Mouse (Mus musculus) olfactory bulb, adult 2 months (tissue): Measurements from ENCODE around the gene Lamc1. TPM values are rescaled to one million over a fixed set of nuclear protein-coding genes. Genes with fewer than 3 reads are reported as not detected.

Source experiments
- H3K27ac ChIP-seq: fragments of 200-500 bp; 2 replicates; pipeline ENCODE4 v1.5.1; 2012; ENCODE audit warnings: low read depth, low read length; ENCODE audit not compliant: insufficient read depth
- H3K4me1 ChIP-seq: fragments of 200-500 bp; 2 replicates; pipeline ENCODE4 v1.6.1; 2012; ENCODE audit warnings: low read length; ENCODE audit not compliant: control insufficient read depth, insufficient read depth
- H3K4me3 ChIP-seq: fragments of 200-500 bp; 2 replicates; pipeline ENCODE4 v1.5.1; 2012; ENCODE audit warnings: mild to moderate bottlenecking, low read depth, low read length, moderate library complexity; ENCODE audit not compliant: insufficient read depth
- CTCF ChIP-seq: fragments of 200-500 bp; IDR thresholded peaks from 2 replicates; pipeline ENCODE4 v1.5.1; 2012; ENCODE audit warnings: low read depth, mild to moderate bottlenecking, low read length, moderate library complexity; ENCODE audit not compliant: insufficient read depth
- POLR2A ChIP-seq: fragments of 200-500 bp; IDR thresholded peaks from 2 replicates; pipeline ENCODE4 v1.6.1; 2012; ENCODE audit warnings: mild to moderate bottlenecking, low read depth, low read length, moderate library complexity; ENCODE audit not compliant: insufficient read depth
- WGBS: fragments of 180-500 bp; shearing (Covaris S2); methylation state at CpG from one replicate; pipeline ENCODE4 v1.1.7; 2018; 5-methylcytosine and 5-hydroxymethylcytosine counted together
- polyA plus RNA-seq: library from polyadenylated mRNA; stranded (reverse); fragments of >200 nt; gene quantifications from 2 replicates; pipeline ENCODE4 v1.2.4, GENCODE M21; 2012; ENCODE audit warnings: low replicate concordance; ENCODE audit not compliant: missing spikeins, insufficient read depth, insufficient read length

Gene Lamc1
- polyA plus RNA-seq, 1 experiment, result not detected

DNA sequence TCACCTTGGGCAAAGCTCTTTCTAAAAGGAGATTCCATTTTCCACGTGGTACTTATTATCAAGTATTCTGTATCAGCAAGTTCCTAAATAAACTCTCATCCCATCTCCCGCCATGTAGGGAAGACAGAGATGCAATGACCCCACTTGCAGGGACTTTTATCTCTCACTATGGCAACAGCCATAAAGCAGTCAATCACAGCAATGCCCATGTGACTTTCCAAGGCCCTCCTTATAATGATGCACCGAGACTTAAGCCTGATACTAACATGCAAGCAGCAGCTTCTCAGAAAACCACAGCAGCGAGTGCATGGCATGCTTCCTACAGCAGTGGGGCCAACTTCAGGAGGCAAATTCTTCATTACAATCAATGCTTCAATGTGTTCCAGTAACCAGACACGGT, 39.7 kb downstream of the Lamc1 start:
- WGBS, result 69% methylated on average over 5 of the region's 5 CpGs
- TF ChIP-seq CTCF (no peak), POLR2A (no peak)
- H3K4me3 ChIP-seq, result no peak overlapping the region
- no peak overlapping the region for H3K27ac ChIP-seq
- H3K4me1 ChIP-seq, result peaks cover 8% of the 10 kb centered on the region

DNA sequence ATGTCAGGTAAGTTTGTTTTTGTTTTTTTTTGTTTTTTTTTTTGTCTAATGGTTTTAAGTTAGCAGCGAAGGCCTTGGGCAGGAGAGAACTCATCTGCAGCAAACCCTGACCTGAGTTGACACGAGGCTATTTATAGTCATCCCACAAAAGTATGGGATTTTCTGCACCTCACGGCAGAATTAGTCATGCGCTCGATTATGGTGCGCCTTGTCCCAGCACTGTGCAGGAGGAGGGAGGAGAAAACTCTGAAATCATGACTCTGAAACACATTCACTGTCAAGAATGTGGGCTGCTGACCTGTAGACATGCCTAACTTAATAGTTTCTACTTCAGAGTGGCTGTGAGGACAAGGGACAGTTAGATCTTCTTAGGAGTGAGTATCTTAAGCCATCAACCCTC, 40.4 kb downstream of the Lamc1 start:
- WGBS, result 42% methylated on average over 6 of the region's 6 CpGs
- H3K4me1 ChIP-seq, result peaks cover 9% of the 10 kb centered on the region
- no peak overlapping the region for H3K27ac ChIP-seq
- no peak overlapping the region for H3K4me3 ChIP-seq
- TF ChIP-seq POLR2A (no peak), CTCF (no peak)

DNA sequence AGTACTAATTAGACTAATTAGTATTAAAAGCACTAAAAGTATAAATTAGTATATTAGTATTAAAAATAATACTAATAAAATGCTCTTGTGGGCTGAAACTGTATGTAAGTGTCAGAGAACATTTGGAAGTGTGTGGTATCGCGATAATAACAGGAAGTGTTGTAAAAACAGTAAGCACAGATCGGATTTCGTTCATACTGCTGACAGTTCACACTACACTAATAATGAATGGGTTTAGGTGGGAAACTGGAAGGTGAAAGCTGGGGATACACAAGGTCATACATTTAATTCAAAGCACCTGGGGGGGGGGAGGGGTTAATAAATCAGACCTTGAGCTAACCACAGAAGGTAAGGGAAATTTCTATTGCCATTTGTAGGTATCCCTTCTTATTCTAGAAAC, 41.2 kb downstream of the Lamc1 start:
- no peak for TF ChIP-seq POLR2A
- no peak for TF ChIP-seq CTCF
- WGBS, result 52% methylated on average over 4 of the region's 4 CpGs

GRCm38 (mm10) chr1:153288010-153288409, 44.6 kb downstream of the Lamc1 start:
- WGBS, result 72% methylated on average over 4 of the region's 4 CpGs
- no peak overlapping the region for H3K27ac ChIP-seq
- H3K4me1 ChIP-seq, result peaks cover 5% of the 10 kb centered on the region
- no peak overlapping the region for H3K4me3 ChIP-seq
- TF ChIP-seq CTCF, result no peak
- TF ChIP-seq POLR2A, result no peak

More for the DNA sequence above, 41.2 kb downstream of the Lamc1 start:
- H3K4me3 ChIP-seq, result no peak overlapping the region
- H3K27ac ChIP-seq, result no peak overlapping the region
- H3K4me1 ChIP-seq, result peaks cover 9% of the 10 kb centered on the region

- no peak for TF ChIP-seq POLR2A
- 80% methylated on average over 5 of the region's 5 CpGs for WGBS
- peaks cover 9% of the 10 kb centered on the region for H3K4me1 ChIP-seq
- H3K27ac ChIP-seq, result no peak overlapping the region
- no peak overlapping the region for H3K4me3 ChIP-seq
Observed at GRCm38 (mm10) chr1:153287443-153287842, 45.1 kb downstream of the Lamc1 start.

DNA sequence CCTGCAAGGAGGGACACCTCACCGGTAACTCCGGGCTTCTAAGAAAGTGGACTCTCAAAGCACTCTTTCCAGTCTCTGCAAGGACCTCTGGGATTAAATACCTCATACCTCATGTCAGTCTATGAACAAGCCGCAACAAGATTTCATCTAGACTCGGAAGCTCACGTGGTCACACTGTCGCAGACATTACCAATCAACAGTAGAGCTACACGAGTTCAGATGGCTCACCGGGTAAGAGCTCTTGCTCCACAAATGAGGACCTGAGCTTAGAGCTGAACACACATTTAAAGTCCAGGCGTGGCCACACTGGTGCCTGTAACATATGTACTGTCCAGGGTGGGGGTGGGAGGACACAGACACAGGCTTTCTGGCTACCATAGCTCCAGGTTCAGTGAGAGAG, 46.4 kb downstream of the Lamc1 start:
- H3K27ac ChIP-seq, result no peak overlapping the region
- TF ChIP-seq CTCF, result no peak
- no peak for TF ChIP-seq POLR2A
- H3K4me1 ChIP-seq, result peaks cover 6% of the 10 kb centered on the region
- no peak overlapping the region for H3K4me3 ChIP-seq
- WGBS, result 96% methylated on average over 9 of the region's 9 CpGs

- no peak overlapping the region for H3K4me3 ChIP-seq
- H3K4me1 ChIP-seq, result peaks cover 6% of the 10 kb centered on the region
- 94% methylated on average over 8 of the region's 8 CpGs for WGBS
- H3K27ac ChIP-seq, result no peak overlapping the region
- TF ChIP-seq CTCF, result no peak
- TF ChIP-seq POLR2A, result no peak
Observed at GRCm38 (mm10) chr1:153285188-153285587, 47.4 kb downstream of the Lamc1 start.

DNA sequence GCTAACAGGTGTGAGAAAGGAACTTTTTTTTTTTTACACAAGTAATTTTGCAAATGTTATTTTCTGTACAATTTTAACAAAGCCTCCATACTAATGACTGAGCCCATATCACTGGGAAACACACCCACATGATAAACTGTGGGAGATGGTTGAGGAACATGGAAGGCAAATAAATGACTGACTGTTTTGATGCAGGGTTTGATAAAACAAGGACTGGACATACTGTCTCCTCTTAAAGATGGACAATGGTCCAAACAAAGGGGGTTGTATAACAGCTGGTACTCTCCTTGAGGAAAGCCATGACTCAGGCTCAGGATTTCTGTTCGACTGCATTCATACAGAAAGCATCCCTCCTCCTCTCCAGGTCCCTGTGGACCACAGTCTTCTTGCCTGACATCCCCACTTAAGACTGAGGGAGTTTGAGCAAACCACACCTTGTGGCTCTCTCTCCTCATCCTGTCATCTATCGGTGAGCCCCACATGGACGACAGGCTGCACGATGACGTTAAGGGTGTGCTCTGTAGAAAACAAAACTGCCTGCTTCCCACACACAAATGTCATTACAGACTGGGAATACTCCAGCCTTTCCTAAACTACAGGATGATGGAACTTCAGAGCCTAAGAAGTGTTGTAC, 50.1 kb downstream of the Lamc1 start:
- no peak overlapping the region for H3K27ac ChIP-seq
- WGBS, result 67% methylated on average over 5 of the region's 5 CpGs
- H3K4me3 ChIP-seq, result no peak overlapping the region
- peaks cover 4% of the 10 kb centered on the region; the same call in 1 of the 2 replicates for H3K4me1 ChIP-seq
- no peak for TF ChIP-seq POLR2A
- TF ChIP-seq CTCF, result no peak

DNA sequence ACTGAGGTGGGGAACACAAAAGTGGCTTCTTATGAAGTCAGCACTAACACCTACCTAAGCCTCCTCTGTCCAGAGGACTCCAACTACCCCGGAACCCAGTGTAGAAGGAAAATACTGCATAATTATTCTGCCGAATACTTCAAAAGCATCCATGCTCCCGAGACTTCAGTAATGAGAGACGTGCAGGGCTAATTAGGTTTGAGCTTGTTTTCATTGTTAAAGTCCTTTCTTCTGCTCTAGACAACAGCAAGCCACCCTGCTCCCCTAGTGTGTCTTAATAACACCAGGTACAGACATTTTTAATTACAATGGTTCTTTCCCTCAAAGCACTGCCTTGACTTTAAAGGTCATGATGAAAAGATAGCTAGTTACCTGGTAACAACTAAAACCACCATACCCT, 51.1 kb downstream of the Lamc1 start:
- Histone ChIP-seq H3K4me3 (no peak overlapping the region), H3K27ac (no peak overlapping the region), H3K4me1 (peaks cover 4% of the 10 kb centered on the region; the same call in 1 of the 2 replicates)
- WGBS, result 61% methylated on average over 4 of the region's 4 CpGs
- TF ChIP-seq CTCF, result no peak
- TF ChIP-seq POLR2A, result no peak

DNA sequence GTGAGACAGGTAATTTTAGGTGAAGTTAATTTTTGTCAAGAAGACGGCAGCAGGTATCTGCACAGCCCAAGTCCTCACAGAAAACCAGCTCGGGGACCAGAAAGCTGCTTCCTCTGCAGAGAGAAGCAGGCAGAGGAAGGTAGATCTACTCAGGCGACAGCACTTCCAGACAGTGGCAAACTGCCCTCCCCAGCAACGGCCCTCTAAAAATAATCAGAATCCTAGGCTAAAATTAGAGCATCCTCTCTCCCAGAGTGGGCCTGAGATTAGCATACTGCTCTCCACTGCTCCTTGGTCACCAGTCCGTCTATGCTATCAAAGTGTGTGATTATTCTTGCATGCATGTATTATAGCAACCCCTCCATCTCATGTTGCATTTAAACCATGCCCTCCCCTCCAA, 52.2 kb downstream of the Lamc1 start:
- H3K4me1 ChIP-seq, result peaks cover 4% of the 10 kb centered on the region; the same call in 1 of the 2 replicates
- H3K4me3 ChIP-seq, result no peak overlapping the region
- no peak overlapping the region for H3K27ac ChIP-seq
- TF ChIP-seq CTCF, result no peak
- TF ChIP-seq POLR2A, result no peak
- WGBS, result 45% methylated on average over 5 of the region's 5 CpGs
